Mouse (Mus musculus) gastrocnemius, adult 18-20 months (tissue): ENCODE results near the gene Shroom3. TPM values are rescaled to one million over a fixed set of nuclear protein-coding genes. Genes with fewer than 3 reads are reported as not detected.

Experiments used
- DNase-seq: peaks from one replicate; pipeline ENCODE4 v3.0.0; 2021; ENCODE audit warnings: low spot score
- total RNA-seq, 2 experiments: library from RNA; stranded (reverse); gene quantifications; 2 replicates each; pipeline ENCODE4 v1.2.3; 2021

Shroom3 gene
- total RNA-seq, 2 experiments from 2014 or later = 0.50 to 1.6 TPM

DNA sequence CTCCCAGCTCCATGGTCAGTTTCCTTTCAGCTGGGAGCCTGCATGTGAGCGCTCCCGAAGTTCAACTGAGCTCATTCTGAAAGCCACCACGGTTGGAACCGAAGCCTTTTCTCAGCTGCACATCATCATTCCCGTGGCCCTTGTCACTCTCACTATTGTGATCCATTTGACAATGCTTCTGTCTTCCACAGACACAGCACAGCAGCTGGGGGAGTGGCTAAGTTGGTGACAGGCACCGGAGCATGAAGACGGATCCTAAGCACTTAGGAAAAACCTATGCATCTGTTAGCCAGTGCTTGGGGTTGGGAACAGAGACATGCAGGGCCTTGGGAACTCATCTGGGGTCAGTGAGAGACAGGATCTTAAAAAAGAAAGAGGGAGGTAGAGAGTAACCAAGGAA, 121.1 kb downstream of the Shroom3 start:
- no peak for DNase-seq

DNA sequence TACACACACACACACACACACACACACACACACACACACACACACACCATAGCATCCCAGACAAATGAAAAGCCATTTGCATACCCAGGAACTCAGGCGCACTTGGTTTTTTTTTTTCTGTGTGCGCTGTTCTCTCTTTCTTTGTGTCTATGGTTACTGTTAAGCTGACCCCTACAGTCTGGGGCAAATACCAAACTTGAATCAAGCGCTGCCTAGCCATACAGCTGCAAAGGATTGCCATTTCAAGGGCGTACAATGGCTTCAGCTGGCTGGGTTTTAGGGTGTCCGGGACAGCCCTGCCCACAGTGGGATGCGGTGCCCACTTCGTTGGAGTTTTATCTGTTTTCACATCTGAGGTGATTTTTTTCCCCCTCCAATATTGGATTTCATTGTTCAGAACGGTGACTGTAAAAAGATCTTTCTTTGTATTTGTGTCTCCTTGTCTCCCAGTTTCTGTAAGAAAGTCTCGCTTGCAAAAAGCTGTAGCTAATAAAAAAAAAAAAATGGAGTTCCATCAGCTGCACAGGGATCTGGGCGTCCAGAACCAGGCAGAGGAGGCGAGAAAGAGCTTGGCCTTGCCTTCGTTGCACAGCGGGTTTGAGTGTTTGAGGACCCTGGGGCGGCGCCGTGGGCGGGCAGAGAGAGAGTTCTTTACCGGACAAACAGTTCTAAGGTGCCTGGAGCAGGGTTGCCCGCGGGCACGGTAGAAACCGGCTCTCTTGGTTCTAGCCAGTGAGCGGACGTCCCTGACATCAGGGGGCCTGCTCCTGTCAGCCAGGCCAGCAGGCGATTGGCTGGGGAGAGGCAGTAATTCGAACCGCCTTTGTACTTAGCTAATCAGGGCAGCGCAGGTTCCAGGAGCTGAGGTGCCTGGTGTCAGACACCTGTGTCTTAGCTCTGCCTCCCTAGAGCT, 125.5 kb downstream of the Shroom3 start:
- DNase-seq = peak; percentile 9

DNA sequence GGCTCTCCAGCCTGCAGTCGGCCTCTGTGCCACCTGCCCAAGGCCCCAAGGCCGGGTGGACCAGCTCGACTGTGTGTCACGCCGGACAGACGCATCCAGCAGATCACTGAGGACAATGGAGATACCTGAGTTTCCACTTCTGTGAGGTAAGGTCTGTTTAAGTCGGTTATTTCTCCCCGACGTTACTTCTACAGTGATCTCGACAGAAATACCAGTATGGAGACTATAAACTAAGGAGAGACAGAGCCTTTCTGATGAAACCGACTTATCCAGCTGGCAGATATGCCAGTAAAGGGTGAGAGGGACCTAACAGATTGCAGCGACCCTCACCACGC, 126.1 kb downstream of the Shroom3 start:
- no peak for DNase-seq

DNA sequence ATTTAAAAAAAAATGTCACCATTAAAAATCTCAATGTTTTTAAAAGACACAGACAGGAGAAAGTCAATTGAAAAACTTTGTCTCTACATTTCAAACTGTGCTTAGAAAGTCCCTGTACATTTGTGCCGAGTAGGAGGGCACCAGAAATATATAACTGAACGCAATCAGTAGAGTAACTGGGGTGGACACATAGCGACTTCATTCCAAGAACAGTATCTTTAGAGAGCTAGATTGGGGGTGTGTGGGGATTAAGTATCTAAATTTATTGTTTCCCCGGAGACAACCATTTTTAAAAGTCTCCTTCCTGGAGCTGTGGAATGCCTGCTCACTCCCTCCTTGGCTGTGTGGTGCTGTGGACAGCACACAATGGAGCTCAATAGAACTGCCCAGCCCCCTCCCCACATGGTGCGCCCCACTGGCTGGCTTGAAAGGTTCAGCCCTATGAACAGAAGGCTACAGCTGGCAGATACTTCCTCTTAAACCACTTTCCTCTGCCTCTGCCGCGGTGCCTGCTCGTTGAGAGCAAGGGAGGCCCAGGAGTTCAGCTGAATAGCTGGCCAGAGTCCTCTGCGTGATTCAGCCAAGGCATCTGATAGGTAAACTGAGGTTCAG, 127.8 kb downstream of the Shroom3 start:
- DNase-seq = no peak

DNA sequence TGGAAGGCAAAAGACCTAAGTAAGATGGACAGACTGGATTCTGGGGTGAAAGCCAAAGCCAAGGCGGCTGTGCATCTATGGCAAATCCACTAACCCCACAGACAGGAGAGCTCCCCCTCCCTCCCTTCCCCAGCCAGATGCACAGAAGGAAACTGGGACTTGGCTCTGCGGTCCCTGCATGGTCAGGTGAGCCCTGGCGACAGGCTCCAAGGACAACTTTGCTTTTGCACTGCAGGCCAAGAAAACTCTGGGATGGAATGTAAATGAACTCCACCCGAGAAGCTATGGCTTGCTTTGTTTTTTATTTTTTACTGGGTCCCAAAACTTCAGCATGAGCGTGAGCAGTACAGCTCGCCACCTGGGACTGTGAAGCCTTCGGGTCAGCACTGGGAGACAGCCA, 128.5 kb downstream of the Shroom3 start:
- no peak for DNase-seq

DNA sequence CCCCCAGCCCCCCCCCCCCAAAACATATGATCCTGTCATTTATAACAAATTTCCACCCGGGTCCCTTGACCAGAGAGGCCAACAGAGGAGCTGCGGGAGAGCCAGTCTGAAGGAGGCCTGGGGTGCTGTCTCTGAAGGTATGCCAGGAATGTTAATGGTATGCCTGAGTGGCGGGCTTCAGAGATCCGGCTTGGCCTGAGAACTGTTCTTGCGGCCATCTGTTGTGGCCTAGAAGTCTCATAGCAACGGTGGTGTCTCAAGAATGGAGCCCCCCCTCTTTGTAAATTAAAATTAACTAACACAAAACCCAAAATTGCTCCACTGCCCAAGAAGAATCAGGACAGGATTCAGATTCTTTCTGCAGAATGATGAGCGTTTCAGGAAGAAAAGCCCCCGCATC, 129.7 kb downstream of the Shroom3 start:
- no peak for DNase-seq

DNA sequence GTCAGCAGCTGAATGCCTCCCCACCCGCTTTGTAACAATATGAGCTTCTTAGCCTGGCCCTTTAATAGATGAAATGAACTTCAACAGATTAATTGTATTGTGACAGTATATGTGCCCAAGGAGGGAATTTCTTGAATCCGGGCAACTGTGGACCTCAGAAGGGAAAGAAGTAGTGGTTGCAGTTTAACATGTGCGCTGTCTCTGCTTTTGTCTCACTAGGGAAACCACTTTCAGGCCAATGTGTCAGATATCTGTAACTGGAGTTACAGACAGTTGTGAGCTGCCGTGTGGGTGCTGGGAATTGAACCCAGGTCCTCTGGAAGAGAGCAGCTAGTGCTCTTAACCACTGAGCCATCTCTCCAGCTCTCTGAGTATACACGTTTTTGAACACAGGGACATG, 130.3 kb downstream of the Shroom3 start:
- no peak for DNase-seq

DNA sequence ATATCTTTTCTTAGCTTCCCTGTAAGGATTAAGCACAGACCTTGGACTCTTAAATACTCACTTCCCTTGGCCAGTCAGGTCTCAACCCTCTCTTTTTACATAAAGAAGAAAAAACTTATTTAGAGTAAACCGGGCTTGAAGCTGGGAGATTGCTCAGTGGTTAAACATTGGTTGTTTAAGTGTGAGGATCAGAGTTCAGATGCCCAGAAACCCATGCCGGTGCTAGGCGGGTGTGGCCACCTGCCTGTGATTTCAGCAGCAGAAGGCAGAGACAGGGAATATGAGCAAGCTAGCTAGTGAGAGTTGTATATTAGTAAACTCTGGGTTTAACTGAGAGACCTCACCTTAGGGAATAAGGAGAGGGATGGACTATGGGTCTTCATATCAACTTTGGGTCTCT, 131.4 kb downstream of the Shroom3 start:
- DNase-seq = no peak

DNA sequence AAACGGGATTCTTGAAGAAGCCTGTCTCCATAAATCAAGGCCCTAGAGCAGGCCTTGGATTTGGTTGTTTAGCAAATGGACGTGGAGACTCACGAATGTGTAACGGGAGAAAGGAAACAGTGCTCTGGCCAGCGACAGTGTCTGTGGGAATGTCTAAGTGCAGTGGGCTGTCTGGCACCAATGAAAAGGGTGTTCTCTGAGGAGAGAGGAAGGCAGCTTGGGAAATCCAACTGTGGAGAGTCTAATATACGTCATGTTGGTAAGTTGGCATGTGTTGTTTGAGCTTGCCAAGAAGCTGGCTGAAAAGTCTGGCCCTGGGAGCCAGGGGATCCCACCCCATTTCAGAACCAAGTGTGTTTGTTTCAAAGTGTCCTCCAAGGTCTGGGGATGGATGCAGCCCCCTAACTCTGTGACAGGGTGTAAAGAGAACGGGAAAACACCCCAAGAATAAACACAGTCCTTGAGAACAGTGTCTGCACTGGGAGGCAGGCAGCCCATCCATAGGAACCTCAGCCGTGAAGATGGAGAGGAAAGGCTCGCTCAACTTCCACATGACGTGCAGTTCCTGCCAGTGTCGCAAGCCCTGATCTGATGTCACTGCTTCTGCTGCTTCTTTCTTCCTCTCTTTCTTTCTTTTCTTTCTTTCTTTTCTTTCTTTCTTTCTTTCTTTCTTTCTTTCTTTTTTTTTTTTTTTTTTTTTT, 134.0 kb downstream of the Shroom3 start:
- DNase-seq = no peak

DNA sequence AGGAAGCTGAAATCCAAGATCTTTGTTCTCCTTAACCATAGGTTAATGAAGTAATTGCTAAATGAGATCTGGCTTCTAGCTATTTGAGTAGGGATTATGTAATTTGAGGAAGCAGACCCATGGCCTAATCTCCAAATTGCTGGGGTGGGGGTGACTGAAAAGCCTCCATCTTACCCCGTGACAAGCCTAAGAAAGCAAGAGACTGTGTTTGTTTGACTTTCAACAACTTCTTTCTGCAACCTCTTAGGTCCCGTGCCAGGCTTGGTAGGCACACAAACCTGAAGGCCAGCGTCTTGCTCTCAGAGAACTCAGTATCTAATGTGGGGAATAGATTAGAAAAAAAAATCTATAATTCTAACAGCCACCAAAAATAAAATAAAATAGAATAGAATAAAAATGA, 138.1 kb downstream of the Shroom3 start:
- DNase-seq = no peak

DNA sequence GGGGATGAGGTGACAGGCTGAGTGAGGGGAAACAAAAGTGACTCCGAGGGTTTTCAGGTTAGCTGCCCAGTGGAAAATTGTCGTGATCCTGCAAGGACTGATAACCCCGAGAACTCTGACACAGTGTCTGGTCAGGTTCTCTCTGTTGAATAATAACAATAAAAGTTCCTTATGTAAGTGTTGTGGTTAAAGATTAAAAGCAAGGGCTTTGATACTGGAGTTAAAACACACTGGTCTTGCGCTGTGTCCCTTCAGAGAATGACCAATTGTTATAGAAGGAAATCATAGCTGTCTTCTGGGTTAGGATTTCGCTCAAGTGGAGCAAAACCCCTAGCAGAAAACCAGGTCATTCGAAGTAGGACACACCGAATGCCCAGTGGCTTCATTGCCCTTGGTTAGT, 140.3 kb downstream of the Shroom3 start:
- no peak for DNase-seq

DNA sequence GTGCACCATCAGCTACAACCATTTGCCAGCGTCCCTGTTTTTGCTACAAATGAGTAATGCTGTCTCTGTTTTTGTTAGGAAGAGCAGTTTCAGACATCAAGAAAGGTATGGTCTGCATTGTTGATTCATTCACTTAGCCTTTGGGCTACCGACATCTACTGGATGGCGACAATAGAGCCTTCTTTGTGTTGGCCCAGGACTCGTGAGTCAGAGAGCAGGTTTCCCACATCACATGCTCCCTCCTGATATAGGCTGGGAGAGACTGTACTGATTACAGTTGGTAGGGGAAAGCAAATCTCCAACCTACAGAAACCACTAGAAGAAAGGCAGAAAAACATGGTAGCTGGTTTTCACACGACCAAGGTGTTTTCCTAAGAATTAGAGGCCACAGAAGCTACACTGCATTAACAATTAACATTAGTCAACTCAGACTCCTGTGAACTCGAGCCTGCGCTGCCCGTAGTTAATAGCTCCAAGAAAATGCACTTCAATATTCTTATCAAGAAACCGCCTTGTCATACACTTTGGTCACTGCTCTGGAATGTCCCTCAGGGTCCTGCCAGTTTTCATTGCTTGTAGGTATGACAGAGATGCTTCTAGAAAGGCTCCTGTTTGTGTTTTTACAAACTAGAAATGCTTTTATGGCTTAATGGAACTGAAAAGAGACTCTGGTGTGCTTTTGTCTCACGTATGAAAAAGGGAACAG, 141.2 kb downstream of the Shroom3 start:
- DNase-seq = no peak

DNA sequence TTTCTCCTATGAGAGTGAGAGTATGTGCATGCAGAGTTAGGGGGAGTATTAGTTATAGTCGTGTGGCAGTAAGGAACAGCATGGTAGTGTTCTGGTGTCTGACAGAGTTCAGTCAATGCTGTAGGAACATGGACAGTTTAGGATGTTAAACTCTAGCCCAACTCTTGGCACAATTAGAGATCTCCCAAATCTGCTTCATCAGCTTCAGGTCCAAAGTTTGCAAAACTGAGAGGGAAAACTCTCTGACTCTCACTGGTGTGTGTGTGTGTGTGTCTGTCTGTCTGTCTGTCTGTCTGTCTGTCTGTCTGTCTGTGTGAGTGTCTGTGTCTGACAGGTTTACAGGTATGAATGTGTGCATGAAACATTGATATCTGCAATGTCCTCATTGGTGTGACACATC, 147.2 kb downstream of the Shroom3 start:
- DNase-seq = no peak

DNA sequence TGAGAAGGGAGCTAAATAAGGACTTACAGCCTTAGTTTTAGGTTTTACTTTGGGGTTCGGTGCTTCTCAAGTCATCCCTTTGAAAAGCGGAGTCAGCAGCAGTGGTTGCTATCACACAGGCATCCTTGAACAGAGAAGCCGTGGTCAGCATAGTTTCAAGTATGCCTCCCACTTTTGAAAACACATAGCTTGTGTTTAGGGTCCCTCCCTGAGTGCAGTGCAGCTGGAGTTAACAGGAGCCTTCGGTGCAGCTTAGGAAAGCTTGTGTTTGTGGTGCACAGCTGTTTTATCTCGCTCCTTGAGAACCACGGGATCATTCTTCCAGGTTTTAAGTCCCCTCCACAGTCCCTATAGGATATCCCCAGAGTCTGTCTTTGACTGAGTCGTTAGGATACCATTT, 151.3 kb downstream of the Shroom3 start:
- DNase-seq = no peak

DNA sequence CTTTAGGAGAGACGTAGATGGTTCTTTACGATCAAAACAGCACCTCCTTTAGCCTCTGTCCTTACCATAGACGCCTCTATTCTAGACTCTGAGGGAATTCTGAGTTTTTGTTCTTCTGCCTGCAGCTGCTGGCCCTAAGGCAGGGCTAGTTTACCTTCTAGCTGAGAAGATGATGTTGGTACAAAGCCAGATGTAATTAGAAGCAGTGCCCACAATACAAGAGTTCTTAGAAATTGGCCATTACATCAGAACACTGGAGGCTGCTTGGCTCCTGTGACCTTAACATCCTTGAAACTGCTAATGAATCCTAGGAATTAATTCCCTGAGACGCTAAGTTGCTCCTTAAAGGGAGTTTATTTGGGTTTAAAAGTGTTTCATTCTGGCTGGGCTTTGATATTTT, 154.1 kb downstream of the Shroom3 start:
- DNase-seq = no peak

DNA sequence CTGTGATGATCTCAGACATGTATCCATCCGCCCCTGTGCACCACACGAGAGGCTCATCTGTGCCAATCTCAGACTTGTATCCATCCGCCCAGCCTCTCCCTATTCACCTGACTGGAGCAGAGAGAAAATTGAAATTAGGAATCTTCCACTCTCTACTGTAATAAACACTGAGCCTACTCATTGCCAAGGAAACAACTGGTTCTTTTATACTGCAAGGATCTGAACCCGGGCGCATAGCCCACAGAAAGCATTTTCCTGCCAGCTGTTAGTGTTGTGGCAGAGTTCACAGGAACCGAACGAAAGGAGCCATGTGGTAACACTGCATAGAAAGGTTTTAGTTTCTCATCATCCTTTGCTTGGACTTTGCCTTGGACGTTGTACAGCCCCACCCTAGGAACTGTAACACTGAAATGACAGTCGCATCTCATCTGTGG, 155.1 kb downstream of the Shroom3 start:
- no peak for DNase-seq

DNA sequence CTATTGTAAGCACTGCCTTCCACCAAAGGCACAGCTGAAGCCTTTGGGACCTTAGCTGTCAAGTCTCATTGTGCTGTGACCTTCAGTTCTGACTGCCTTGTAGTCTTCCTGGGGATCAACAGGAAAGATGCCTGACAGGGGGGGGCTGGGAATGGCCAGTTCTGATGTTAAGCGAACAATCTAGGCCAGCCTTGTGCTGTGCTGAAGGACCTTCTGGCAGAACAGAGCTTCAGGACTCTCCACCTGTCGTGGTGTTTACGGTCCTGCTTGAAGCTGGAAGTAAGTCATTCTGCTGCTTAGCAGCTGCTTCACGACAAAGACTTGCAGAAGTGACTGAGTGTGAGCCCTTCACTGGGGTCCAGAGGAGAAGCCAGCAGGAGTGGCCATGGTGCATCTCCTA, 156.1 kb downstream of the Shroom3 start:
- DNase-seq = no peak

DNA sequence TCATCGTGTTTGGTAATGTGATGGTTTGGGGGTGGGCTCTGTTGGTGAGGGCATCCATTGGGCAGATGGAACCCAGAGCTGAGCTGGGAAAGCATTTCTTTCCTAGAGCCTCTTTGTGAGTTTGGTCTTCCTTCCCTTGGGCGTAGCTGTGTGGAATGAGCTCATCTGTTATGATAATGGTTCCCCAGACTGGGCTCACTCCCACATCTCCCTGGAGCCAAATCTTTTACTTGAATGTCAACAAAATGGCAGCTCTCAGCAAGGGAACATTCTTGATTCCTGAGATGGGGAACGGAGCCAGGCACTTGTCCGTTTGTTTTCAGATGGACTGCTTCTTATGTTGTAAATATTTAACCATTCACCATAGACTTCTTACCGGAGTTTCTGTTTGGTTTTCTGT, 158.2 kb downstream of the Shroom3 start:
- DNase-seq = peak; percentile 8

DNA sequence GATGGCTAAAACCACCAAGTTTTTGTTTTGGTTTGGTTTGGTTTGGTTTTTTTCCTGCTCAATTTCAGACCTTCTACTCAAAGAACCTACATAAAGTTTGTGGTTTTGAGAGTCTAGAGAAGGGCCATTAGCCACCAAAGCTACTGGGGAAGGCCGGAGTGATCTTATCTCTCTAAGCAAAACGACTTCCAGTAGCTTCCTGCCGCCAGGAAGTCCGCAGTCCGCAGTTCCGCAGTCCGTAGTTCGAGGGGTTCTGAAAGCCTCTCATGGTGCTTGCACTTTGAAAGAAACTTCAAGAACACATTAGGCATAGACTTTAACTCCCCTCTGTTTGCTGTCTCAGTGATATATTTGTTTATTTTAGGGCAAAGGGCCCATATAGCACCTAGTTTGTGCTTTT, 159.2 kb downstream of the Shroom3 start:
- no peak for DNase-seq

DNA sequence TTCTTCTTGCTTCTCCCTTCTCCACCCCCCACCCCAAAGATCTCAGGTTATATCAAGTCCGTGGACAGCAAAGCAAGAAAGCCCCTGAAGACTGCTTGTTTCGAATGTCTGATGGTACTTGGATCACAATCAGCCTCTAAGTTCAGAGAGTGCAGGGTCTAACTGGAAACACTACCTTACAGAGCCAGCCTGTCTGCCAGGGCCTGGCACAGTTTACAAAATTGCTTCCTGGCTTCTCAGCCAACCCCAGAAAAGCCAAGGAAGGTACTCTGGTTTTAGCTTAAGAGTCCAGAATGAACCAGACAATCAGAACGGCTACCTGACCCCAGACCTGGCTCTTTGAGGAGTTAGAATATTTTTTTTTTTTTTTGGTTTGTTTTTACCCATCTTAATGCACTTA, 159.6 kb downstream of the Shroom3 start:
- no peak for DNase-seq

DNA sequence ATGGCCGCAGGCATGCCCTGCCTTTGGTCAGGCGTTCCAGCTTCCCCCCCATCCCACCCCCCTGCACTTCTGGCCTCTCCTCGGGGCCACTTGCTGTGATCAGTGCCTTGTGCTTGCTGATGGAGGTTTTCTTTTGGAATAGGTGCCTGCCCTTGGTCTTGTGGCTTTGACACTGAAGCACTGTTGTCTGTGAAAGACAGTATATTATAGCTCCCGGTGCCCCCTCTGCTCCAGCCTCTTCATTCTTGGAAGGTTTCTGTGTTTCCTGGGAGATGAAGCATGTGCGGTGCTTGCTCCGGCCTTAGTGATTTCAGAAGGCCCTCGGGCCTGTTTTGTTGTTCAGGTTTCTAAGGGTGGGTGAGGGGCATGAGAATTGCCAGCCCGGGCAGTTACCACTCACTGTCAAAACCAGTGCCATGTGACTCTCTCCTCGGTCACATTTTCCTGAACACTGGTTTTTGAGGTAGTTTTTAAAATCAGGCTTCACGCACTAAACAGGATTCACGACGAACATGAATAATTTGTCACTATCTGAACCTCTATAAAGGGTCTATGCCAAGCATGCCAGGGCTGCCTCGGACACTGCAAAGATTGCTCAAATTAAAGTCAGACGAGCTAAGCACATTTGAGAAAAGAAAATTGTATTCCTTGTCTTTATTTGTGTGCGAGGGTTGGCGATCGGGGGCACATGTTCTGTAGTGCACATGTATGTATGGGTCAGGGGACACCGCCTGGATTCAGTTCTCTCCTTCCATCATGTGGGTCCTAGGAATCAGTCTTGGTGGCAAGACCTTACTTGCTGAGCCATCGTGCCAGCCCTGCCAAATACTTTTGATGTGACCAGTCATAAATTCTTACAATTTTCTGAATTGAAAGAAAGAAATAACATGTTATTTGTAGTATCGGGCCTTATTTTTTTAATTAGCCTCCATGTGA, 160.9 kb downstream of the Shroom3 start:
- DNase-seq = no peak
